Mouse (Mus musculus) MEL (cell line): ENCODE results near the gene Casc4. TPM values are rescaled to one million over a fixed set of nuclear protein-coding genes. Genes with fewer than 3 reads are reported as not detected.
A peak's percentile ranks its signal among the peaks of the same experiment; 100 is the strongest.

Experiments
- DNase-seq: peaks from one replicate; pipeline ENCODE4 v3.0.0; 2011; ENCODE audit warnings: low read depth, low spot score
- H3K27ac ChIP-seq: 2 replicates; pipeline ENCODE4 v1.5.1; 2012; ENCODE audit warnings: low read depth, mild to moderate bottlenecking, control low read depth, low read length, moderate library complexity; ENCODE audit not compliant: control insufficient read depth
- H3K27me3 ChIP-seq, 2 experiments: fragments of 150-350 bp in 1 of 2; sonication (generic) in 1 of 2; 2 replicates each; pipeline ENCODE4 v1.6.1; 2012; ENCODE audit warnings: low read length in 2 of 2, mild to moderate bottlenecking in 2 of 2, improper control_type of control experiment in 1 of 2, moderate library complexity in 1 of 2; ENCODE audit not compliant: insufficient read depth in 2 of 2, control insufficient read depth in 1 of 2
- H3K36me3 ChIP-seq, 2 experiments: 2 replicates each; pipeline ENCODE4 v1.6.1; 2012 to 2014; ENCODE audit warnings: low read length in 2 of 2, improper control_type of control experiment in 1 of 2, inconsistent platforms in 1 of 2, mild to moderate bottlenecking in 1 of 2; ENCODE audit not compliant: insufficient read depth in 2 of 2, control insufficient read depth in 1 of 2
- H3K4me1 ChIP-seq, 2 experiments: fragments of 150-350 bp in 1 of 2; sonication (generic) in 1 of 2; 2 replicates each; pipeline ENCODE4 v1.6.1; 2012; ENCODE audit warnings: low read length in 2 of 2, improper control_type of control experiment in 1 of 2, mild to moderate bottlenecking in 1 of 2; ENCODE audit not compliant: insufficient read depth in 2 of 2, control insufficient read depth in 1 of 2
- H3K4me3 ChIP-seq, 2 experiments: fragments of 150-350 bp in 1 of 2; sonication (generic) in 1 of 2; 2 replicates each; pipeline ENCODE4 v1.5.1; 2012; ENCODE audit warnings: low read depth in 2 of 2, low read length in 2 of 2, mild to moderate bottlenecking in 2 of 2, moderate library complexity in 2 of 2, control low read depth in 1 of 2, improper control_type of control experiment in 1 of 2; ENCODE audit not compliant: control insufficient read depth in 1 of 2, insufficient read depth in 1 of 2
- H3K79me2 ChIP-seq: 2 replicates; pipeline ENCODE4 v1.6.1; 2012; ENCODE audit warnings: mild to moderate bottlenecking, low read length, moderate library complexity; ENCODE audit not compliant: control insufficient read depth, poor library complexity, insufficient read depth
- H3K9ac ChIP-seq: 2 replicates; pipeline ENCODE4 v1.6.1; 2012; ENCODE audit warnings: low read depth, mild to moderate bottlenecking, control low read depth, low read length, moderate library complexity; ENCODE audit not compliant: control insufficient read depth, poor library complexity, severe bottlenecking
- H3K9me3 ChIP-seq: fragments of 150-350 bp; sonication (generic); replicated peaks from 2 replicates; pipeline ENCODE4 v1.6.1; 2012; ENCODE audit warnings: mild to moderate bottlenecking, low read length, improper control_type of control experiment, moderate library complexity; ENCODE audit not compliant: insufficient read depth
- BHLHE40 ChIP-seq: IDR thresholded peaks from 2 replicates; pipeline ENCODE4 v1.6.1; 2012; ENCODE audit warnings: low read depth, mild to moderate bottlenecking, inconsistent platforms, low read length, improper control_type of control experiment, borderline replicate concordance
- CHD1 ChIP-seq: IDR thresholded peaks from 2 replicates; pipeline ENCODE4 v1.6.1; 2012; ENCODE audit warnings: low read depth, mild to moderate bottlenecking, inconsistent platforms, low read length, improper control_type of control experiment
- CTCF ChIP-seq, 3 experiments: IDR thresholded peaks in 2 of 3; conservative IDR thresholded peaks in 1 of 3; 2 replicates each; pipeline ENCODE4 v1.5.1; 2011 to 2012; ENCODE audit warnings: low read length in 3 of 3, low read depth in 2 of 3, mild to moderate bottlenecking in 2 of 3, improper control_type of control experiment in 1 of 3, inconsistent platforms in 1 of 3, mixed read lengths in 1 of 3, moderate library complexity in 1 of 3; ENCODE audit not compliant: control insufficient read depth in 1 of 3, insufficient read depth in 1 of 3, poor library complexity in 1 of 3, severe bottlenecking in 1 of 3
- ELF1 ChIP-seq: IDR thresholded peaks from 2 replicates; pipeline ENCODE4 v1.6.1; 2014; ENCODE audit warnings: low read depth, mild to moderate bottlenecking, inconsistent platforms, low read length, improper control_type of control experiment, moderate library complexity
- ETS1 ChIP-seq: IDR thresholded peaks from 2 replicates; pipeline ENCODE4 v1.6.1; 2012; ENCODE audit warnings: low read depth, mild to moderate bottlenecking, inconsistent platforms, low read length, improper control_type of control experiment, moderate library complexity
- GABPA ChIP-seq: IDR thresholded peaks from 2 replicates; pipeline ENCODE4 v1.6.1; 2012; ENCODE audit warnings: low read depth, mild to moderate bottlenecking, inconsistent platforms, low read length, improper control_type of control experiment, moderate library complexity
- GATA1 ChIP-seq: IDR thresholded peaks from 2 replicates; pipeline ENCODE4 v1.6.1; 2011; ENCODE audit warnings: low read depth, low read length, improper control_type of control experiment
- HCFC1 ChIP-seq: IDR thresholded peaks from 2 replicates; pipeline ENCODE4 v1.6.1; 2012; ENCODE audit warnings: low read depth, mild to moderate bottlenecking, inconsistent platforms, low read length, improper control_type of control experiment, moderate library complexity
- JUND ChIP-seq: IDR thresholded peaks from 2 replicates; pipeline ENCODE4 v1.6.1; 2011; ENCODE audit warnings: low read depth, mild to moderate bottlenecking, improper control_type of control experiment, low read length
- KAT2A ChIP-seq: conservative IDR thresholded peaks from 2 replicates; pipeline ENCODE4 v1.6.1; 2012; ENCODE audit warnings: low read depth, low read length, improper control_type of control experiment, inconsistent platforms
- MAZ ChIP-seq: IDR thresholded peaks from 2 replicates; pipeline ENCODE4 v1.6.1; 2012; ENCODE audit warnings: low read depth, mild to moderate bottlenecking, inconsistent platforms, low read length, improper control_type of control experiment
- MEF2A ChIP-seq: IDR thresholded peaks from 2 replicates; pipeline ENCODE4 v1.6.1; 2014; ENCODE audit warnings: low read depth, mild to moderate bottlenecking, inconsistent platforms, low read length, improper control_type of control experiment; ENCODE audit not compliant: poor library complexity, insufficient replicate concordance, severe bottlenecking; ENCODE audit errors: extremely low read depth
- MXI1 ChIP-seq: IDR thresholded peaks from 2 replicates; pipeline ENCODE4 v1.6.1; 2011; ENCODE audit warnings: mild to moderate bottlenecking, low read depth, low read length, improper control_type of control experiment
- MYB ChIP-seq: IDR thresholded peaks from 2 replicates; pipeline ENCODE4 v1.6.1; 2011; ENCODE audit warnings: mild to moderate bottlenecking, low read depth, low read length, improper control_type of control experiment
- MYC ChIP-seq: IDR thresholded peaks from 2 replicates; pipeline ENCODE4 v1.6.1; 2011; ENCODE audit warnings: low read depth, mild to moderate bottlenecking, low read length, improper control_type of control experiment, moderate library complexity
- NELFE ChIP-seq: IDR thresholded peaks from 2 replicates; pipeline ENCODE4 v1.6.1; 2011; ENCODE audit warnings: low read depth, low read length, improper control_type of control experiment
- NRF1 ChIP-seq: IDR thresholded peaks from 2 replicates; pipeline ENCODE4 v1.6.1; 2014; ENCODE audit warnings: low read depth, mild to moderate bottlenecking, inconsistent platforms, low read length, improper control_type of control experiment, moderate library complexity; ENCODE audit not compliant: poor library complexity, insufficient read depth, severe bottlenecking
- POLR2A ChIP-seq, 2 experiments: IDR thresholded peaks; 2 replicates each; pipeline ENCODE4 v1.6.1; 2011 to 2012; ENCODE audit warnings: low read length in 2 of 2, mild to moderate bottlenecking in 2 of 2, control low read depth in 1 of 2, improper control_type of control experiment in 1 of 2, low read depth in 1 of 2, moderate library complexity in 1 of 2; ENCODE audit not compliant: control insufficient read depth in 1 of 2, insufficient read depth in 1 of 2, poor library complexity in 1 of 2
- POLR2AphosphoS2 ChIP-seq: IDR thresholded peaks from 2 replicates; pipeline ENCODE4 v1.6.1; 2011; ENCODE audit warnings: low read length, improper control_type of control experiment
- POLR2AphosphoS5 ChIP-seq: IDR thresholded peaks from 2 replicates; pipeline ENCODE4 v1.6.1; 2012; ENCODE audit warnings: low read depth, borderline replicate concordance, mild to moderate bottlenecking, inconsistent platforms, low read length, moderate library complexity, mixed read lengths
- RAD21 ChIP-seq: IDR thresholded peaks from 2 replicates; pipeline ENCODE4 v1.6.1; 2011; ENCODE audit warnings: mild to moderate bottlenecking, low read depth, low read length, improper control_type of control experiment
- RCOR1 ChIP-seq: IDR thresholded peaks from 2 replicates; pipeline ENCODE4 v1.6.1; 2012; ENCODE audit warnings: low read depth, mild to moderate bottlenecking, inconsistent platforms, low read length, improper control_type of control experiment
- SIN3A ChIP-seq: IDR thresholded peaks from 2 replicates; pipeline ENCODE4 v1.6.1; 2012; ENCODE audit warnings: low read length, improper control_type of control experiment, inconsistent platforms
- SMC3 ChIP-seq: IDR thresholded peaks from 2 replicates; pipeline ENCODE4 v1.6.1; 2011; ENCODE audit warnings: low read depth, low read length, improper control_type of control experiment
- TAL1 ChIP-seq: IDR thresholded peaks from 2 replicates; pipeline ENCODE4 v1.6.1; 2012; ENCODE audit warnings: mild to moderate bottlenecking, inconsistent platforms, low read length, moderate library complexity, mixed read lengths
- TCF12 ChIP-seq: IDR thresholded peaks from 2 replicates; pipeline ENCODE4 v1.6.1; 2014; ENCODE audit warnings: low read depth, mild to moderate bottlenecking, inconsistent platforms, low read length, improper control_type of control experiment, moderate library complexity
- USF1 ChIP-seq: IDR thresholded peaks from 2 replicates; pipeline ENCODE4 v1.6.1; 2014; ENCODE audit warnings: low read depth, mild to moderate bottlenecking, inconsistent platforms, low read length, improper control_type of control experiment, moderate library complexity
- USF2 ChIP-seq, 2 experiments: IDR thresholded peaks; 2 replicates each; pipeline ENCODE4 v1.6.1; 2011 to 2012; ENCODE audit warnings: improper control_type of control experiment in 2 of 2, low read length in 2 of 2, borderline replicate concordance in 1 of 2, inconsistent platforms in 1 of 2, low read depth in 1 of 2, mild to moderate bottlenecking in 1 of 2; ENCODE audit not compliant: insufficient read depth in 1 of 2
- ZC3H11A ChIP-seq: IDR thresholded peaks from 2 replicates; pipeline ENCODE4 v1.6.1; 2012; ENCODE audit warnings: low read depth, mild to moderate bottlenecking, inconsistent platforms, low read length, improper control_type of control experiment
- ZMIZ1 ChIP-seq: IDR thresholded peaks from 2 replicates; pipeline ENCODE4 v1.6.1; 2012; ENCODE audit warnings: low read depth, mild to moderate bottlenecking, inconsistent platforms, low read length, improper control_type of control experiment, moderate library complexity
- ZNF384 ChIP-seq: IDR thresholded peaks from 2 replicates; pipeline ENCODE4 v1.6.1; 2012; ENCODE audit warnings: low read depth, mild to moderate bottlenecking, inconsistent platforms, low read length, improper control_type of control experiment
- polyA plus RNA-seq, 2 experiments: library from polyadenylated mRNA; stranded (reverse) in 1 of 2; unstranded in 1 of 2; fragments of >175 nt in 1 of 2; fragments of >200 nt in 1 of 2; gene quantifications; 2 replicates each; pipeline versions ENCODE4 v1.2.1 to v1.2.4; 2012; ENCODE audit warnings: low replicate concordance in 2 of 2, low read depth in 1 of 2; ENCODE audit not compliant: insufficient read length in 2 of 2, insufficient read depth in 1 of 2, missing spikeins in 1 of 2
- total RNA-seq: library from RNA; depleted of rRNA; stranded (reverse); fragments of 300-350 nt; gene quantifications from 2 replicates; pipeline ENCODE4 v1.2.3, GENCODE M21; 2012

Casc4 gene
- total and polyA plus RNA-seq, 3 experiments = 26.0 to 124 (median 30.1) TPM

DNA sequence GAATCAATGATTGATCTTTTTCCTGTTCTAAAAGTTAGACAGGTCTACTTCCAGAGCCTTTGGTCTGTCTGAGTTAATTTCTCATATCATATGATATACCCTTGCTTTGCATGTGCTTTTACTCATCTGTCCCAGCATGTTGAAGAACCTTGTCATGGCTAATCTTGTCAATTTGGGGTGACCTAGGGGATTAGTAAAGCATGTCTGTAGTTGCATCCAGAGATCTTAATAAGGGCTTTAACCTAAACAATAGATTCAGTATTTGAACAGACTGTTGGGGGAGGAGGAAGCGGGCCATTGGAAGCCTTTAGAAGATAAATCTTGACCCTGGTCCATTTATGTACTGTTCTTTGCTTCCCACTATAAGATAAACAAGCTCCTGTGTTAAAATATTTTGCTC, 12.7 kb downstream of the Casc4 start:
- no peaks in the 10 kb centered on the region for H3K36me3 ChIP-seq
- no peak overlapping the region for H3K27ac ChIP-seq
- no peak overlapping the region for H3K4me3 ChIP-seq
- DNase-seq = no peak
- TF ChIP-seq CHD1 = no peak
- peaks cover 7% of the 10 kb centered on the region; the same call in 1 of the 2 replicates for H3K79me2 ChIP-seq
- no peaks in the 10 kb centered on the region for H3K27me3 ChIP-seq
- no peaks in the 10 kb centered on the region for H3K9me3 ChIP-seq
- no peaks in the 10 kb centered on the region for H3K4me1 ChIP-seq
- no peak overlapping the region for H3K9ac ChIP-seq

DNA sequence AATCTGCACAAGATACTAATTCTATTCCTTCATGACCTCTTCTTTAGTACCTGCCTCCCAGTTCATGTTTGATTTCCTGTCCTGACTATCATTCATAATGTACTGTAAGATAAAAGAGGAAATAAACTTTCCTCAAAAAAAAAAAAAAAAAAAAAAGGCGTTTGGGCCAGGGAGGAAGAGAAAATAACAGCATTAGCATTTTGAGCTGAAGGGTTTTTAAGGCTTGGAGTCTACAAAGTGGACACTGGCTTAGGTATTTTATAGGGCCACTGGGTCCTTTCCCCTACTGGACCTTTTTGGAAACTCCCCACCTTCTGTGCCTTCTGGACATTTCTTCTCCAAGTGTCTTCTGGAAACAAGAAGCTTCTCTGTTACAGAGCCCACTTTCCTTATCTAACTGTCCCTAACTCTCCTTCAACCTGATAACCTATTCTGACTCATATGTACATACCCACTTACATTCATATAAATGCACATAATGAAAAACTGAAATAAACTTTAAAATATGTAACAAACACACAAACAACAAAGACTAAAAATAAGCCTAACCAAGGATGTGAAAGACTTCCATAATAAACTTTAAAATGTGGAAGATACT, 18.8 kb downstream of the Casc4 start:
- Histone ChIP-seq H3K9ac (no peak overlapping the region), H3K27me3 (no peaks in the 10 kb centered on the region), H3K4me3 (no peak overlapping the region), H3K4me1 (peaks cover 3 to 7% of the 10 kb centered on the region in 2 experiments; a peak in 3 of 4 replicates), H3K9me3 (no peaks in the 10 kb centered on the region), H3K79me2 (no peaks in the 10 kb centered on the region), H3K36me3 (peaks cover 0 to 9% of the 10 kb centered on the region in 2 experiments; a peak in 2 of 4 replicates), H3K27ac (peak overlapping the region; percentile 59)
- peak; percentile 53 for DNase-seq
- TF ChIP-seq MYB = no peak
- TF ChIP-seq MYC = no peak
- no peak for TF ChIP-seq POLR2A (IDR thresholded peaks at IDR 0.05; ENCODE audit: control insufficient read depth in 1 of 2, insufficient read depth in 1 of 2, low read depth in 1 of 2, low read length in 2 of 2, poor library complexity in 1 of 2)
- no peak for TF ChIP-seq ZMIZ1
- no peak for TF ChIP-seq MEF2A
- TF ChIP-seq RAD21 = no peak
- TF ChIP-seq USF2 (IDR thresholded peaks at IDR 0.05; ENCODE audit: borderline replicate concordance in 1 of 2, insufficient read depth in 1 of 2, low read depth in 1 of 2, low read length in 2 of 2) = no peak
- no peak for TF ChIP-seq KAT2A
- peak; percentile 80 for TF ChIP-seq GATA1
- TF ChIP-seq SMC3 = no peak
- 0 out of 2 replicates have a peak, but pooled peaks have one; percentile 37 for TF ChIP-seq JUND
- TF ChIP-seq HCFC1 = no peak
- no peak for TF ChIP-seq POLR2AphosphoS2
- no peak for TF ChIP-seq MXI1
- TF ChIP-seq SIN3A = peak; percentile 27; the same call in 1 of the 2 replicates
- TF ChIP-seq ETS1 = no peak
- no peak for TF ChIP-seq POLR2AphosphoS5
- TF ChIP-seq ELF1 = no peak
- no peak for TF ChIP-seq CHD1
- no peak for TF ChIP-seq ZC3H11A
- no peak for TF ChIP-seq BHLHE40
- TF ChIP-seq USF1 = no peak
- 0 out of 2 replicates have a peak, but pooled peaks have one; percentile 34 for TF ChIP-seq TCF12
- TF ChIP-seq ZNF384 = peak; percentile 97
- no peak for TF ChIP-seq TAL1
- TF ChIP-seq MAZ = no peak
- TF ChIP-seq CTCF (IDR thresholded peaks at IDR 0.05 in 2 of 3, conservative IDR thresholded peaks at IDR 0.05 in 1 of 3; ENCODE audit: control insufficient read depth in 1 of 3, insufficient read depth in 1 of 3, low read depth in 2 of 3, low read length in 3 of 3, poor library complexity in 1 of 3, severe bottlenecking in 1 of 3) = no peak
- TF ChIP-seq NELFE = no peak
- no peak for TF ChIP-seq GABPA
- no peak for TF ChIP-seq NRF1
- TF ChIP-seq RCOR1 = no peak
